Mouse (Mus musculus) CD4-positive helper T cell, adult 2 months (primary cell): Measurements from ENCODE around the gene Zc3h18.

Source experiments
- DNase-seq: peaks from one replicate; pipeline ENCODE4 v3.0.0-alpha.2; 2012; ENCODE audit warnings: low read depth, missing footprints, low spot score

Gene Zc3h18

GRCm38 (mm10) chr8:122463651-122464640 is 87.5 kb downstream of the Zc3h18 start:
- DNase-seq: peak; percentile 69

- DNase-seq: no peak
Measured at GRCm38 (mm10) chr8:122464985-122465384, 88.6 kb downstream of the Zc3h18 start.
